Mouse (Mus musculus): ENCODE measurements around the gene Izumo2. TPM values are rescaled to one million over a fixed set of nuclear protein-coding genes. Genes with fewer than 3 reads are reported as not detected.
"Not testable (repeated sequence)": the region's sequence is repeated elsewhere in the genome, so short reads cannot be mapped to it uniquely, and the experiment has no call there.

The Izumo2 gene
- total RNA-seq, 2 experiments from 2014 or later = not detected

DNA sequence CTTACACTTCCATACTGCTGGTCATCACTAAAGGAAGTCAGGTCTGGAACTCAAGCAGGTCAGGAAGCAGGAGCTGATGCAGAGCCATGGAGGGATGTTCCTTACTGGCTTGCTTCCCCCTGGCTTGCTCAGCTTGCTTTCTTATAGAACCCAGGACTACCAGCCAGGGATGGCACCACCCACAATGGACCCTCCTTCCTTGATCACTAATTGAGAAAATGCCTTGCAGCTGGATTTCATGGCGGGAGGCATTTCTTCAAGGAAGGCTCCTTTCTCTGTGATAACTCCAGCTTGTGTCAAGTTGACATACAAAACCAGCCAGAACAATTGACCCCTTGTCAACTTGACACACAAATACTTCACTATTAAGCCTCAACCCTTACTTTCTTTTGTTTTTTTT is 42.4 kb downstream of the Izumo2 start, which contains the start of gene Zfp473:
TSS of gene Zfp473 (minus strand) at position 101 of the 400 bp plus-strand sequence.
- DNase-seq (ENCODE audit: extremely low spot score in 1 of 2, low spot score in 1 of 2) = not testable (repeated sequence)

DNA sequence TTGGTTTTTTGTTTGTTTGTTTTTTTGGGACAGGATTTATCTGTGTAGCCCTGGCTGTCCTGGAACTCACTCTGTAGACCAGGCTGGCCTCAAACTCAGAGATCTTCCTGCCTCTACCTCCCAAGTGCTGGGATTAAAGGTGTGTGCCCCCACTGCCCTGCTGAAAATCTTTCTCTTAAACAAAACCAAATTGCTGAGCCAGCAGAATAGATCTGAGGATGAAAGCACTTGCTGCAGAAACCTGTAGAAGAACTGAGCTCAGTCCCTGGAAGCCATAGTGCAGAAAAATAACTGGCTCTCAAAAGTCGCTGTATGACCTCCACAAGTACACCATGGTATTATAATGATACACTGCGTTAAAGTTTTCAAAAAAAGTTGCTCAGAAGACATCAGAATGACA is 48.6 kb downstream of the Izumo2 start:
- DNase-seq (ENCODE audit: extremely low spot score in 1 of 2, low spot score in 1 of 2) = no peak

DNA sequence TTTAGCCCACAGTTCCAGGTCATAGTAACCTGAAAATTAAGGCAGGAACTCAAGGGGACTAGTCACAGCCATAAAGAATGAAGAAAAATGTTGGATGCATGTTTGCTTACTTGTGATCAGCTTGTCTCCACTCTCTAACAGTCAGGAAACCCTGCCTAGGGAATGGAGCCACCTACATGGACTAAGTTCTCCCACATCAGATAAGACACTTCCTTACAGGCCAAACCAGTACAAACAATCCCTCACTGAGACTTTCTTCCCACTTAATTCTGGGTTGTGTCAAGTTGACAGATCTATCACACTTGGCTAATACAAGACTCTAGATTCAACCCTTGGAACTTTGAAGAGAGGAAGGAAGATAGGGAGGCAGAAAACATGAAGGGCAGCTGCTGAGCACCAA is 51.8 kb downstream of the Izumo2 start:
- DNase-seq (ENCODE audit: extremely low spot score in 1 of 2, low spot score in 1 of 2) = no peak

DNA sequence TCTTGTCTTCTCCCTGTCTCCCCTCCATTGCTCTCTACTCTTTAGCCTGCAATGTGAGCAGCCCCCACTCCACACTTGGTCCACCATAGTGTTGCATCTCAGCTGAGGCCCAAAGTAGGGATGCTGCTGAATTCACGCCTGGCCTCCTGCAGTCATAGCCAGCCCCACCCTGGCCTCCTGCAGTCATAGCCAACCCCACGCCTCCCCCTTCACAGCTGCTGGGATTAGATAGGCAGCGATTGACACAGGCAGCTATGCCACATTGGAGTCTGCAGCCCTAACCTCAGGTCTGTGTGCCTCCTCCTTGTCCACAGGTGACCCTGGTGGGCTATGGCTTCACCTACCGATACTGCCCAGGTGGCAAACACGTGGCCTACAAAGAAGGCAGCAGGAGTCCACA is 59.6 kb downstream of the Izumo2 start:
- DNase-seq (ENCODE audit: extremely low spot score in 1 of 2, low spot score in 1 of 2) = no peak

Other genes with a start within 250 kb of the Izumo2 start
- 10 to 100 TPM; 10.9 to 13.2 TPM for gene Aspdh, start 243.4 kb upstream of the Izumo2 start, total RNA-seq (2021)
- gene Josd2, start 240.8 kb upstream of the Izumo2 start, total RNA-seq (2021) = 100 to 1,000 TPM; 102 to 107 TPM
- 100 to 1,000 TPM; 207 to 212 TPM for gene Emc10, start 212.2 kb upstream of the Izumo2 start, total RNA-seq (2021)
- 10 to 100 TPM; 18.6 to 22.8 TPM for gene Fam71e1, start 212.2 kb upstream of the Izumo2 start, total RNA-seq (2021)
- gene Mybpc2, start 184.1 kb upstream of the Izumo2 start, total RNA-seq (2021) = not detected
- under 1 TPM; 0.12 TPM for gene Spib, start 176.7 kb upstream of the Izumo2 start, total RNA-seq (2021)
- gene Pold1, start 159.9 kb upstream of the Izumo2 start, total RNA-seq (2021) = 1 to 10 TPM; 7.3 to 8.9 TPM
- 10 to 100 TPM; 60.6 to 66.3 TPM for gene Nr1h2, start 154.8 kb upstream of the Izumo2 start, total RNA-seq (2021)
- not detected for gene Napsa, start 136.4 kb upstream of the Izumo2 start, total RNA-seq (2021)
- 100 to 1,000 TPM; 167 to 190 TPM for gene Kcnc3, start 118.1 kb upstream of the Izumo2 start, total RNA-seq (2021)
- 10 to 100 TPM; 25.0 to 31.0 TPM for gene Myh14, start 37.9 kb upstream of the Izumo2 start, total RNA-seq (2021)
- 10 to 100 TPM; 33.8 to 35.0 TPM for gene Vrk3, start 39.7 kb downstream of the Izumo2 start, total RNA-seq (2021)
- under 1 TPM; 0.31 to 0.37 TPM for gene Zfp473, start 42.3 kb downstream of the Izumo2 start, total RNA-seq (2021)
- gene Nup62, start 107.3 kb downstream of the Izumo2 start, total RNA-seq (2021) = 10 to 100 TPM; 30.7 to 31.1 TPM
- 1 to 10 TPM; 1.4 to 2.4 TPM for gene Il4i1, start 107.6 kb downstream of the Izumo2 start, total RNA-seq (2021)
- gene Atf5, start 107.9 kb downstream of the Izumo2 start, total RNA-seq (2021) = 10 to 100 TPM; 26.7 to 31.2 TPM
- 10 to 100 TPM; 76.1 to 79.5 TPM for gene Akt1s1, start 140.2 kb downstream of the Izumo2 start, total RNA-seq (2021)
- 10 to 100 TPM; 59.0 to 61.0 TPM for gene Tbc1d17, start 140.3 kb downstream of the Izumo2 start, total RNA-seq (2021)
- gene Pnkp, start 148.4 kb downstream of the Izumo2 start, total RNA-seq (2021) = 10 to 100 TPM; 31.1 to 34.0 TPM
- 100 to 1,000 TPM; 311 to 358 TPM for gene Ptov1, start 161.0 kb downstream of the Izumo2 start, total RNA-seq (2021)
- gene Med25, start 184.0 kb downstream of the Izumo2 start, total RNA-seq (2021) = 100 to 1,000 TPM; 105 to 108 TPM
- gene Fuz, start 187.3 kb downstream of the Izumo2 start, total RNA-seq (2021) = 10 to 100 TPM; 27.3 to 29.2 TPM
- gene Ap2a1, start 220.8 kb downstream of the Izumo2 start, total RNA-seq (2021) = 100 to 1,000 TPM; 304 to 306 TPM
- 1 to 10 TPM in 1 of 2 experiments, under 1 TPM in 1; 0.73 to 1.0 TPM for gene Tsks, start 234.5 kb downstream of the Izumo2 start, total RNA-seq (2021)